Mouse (Mus musculus): ENCODE measurements around the gene Anks1. TPM values are rescaled to one million over a fixed set of nuclear protein-coding genes. Genes with fewer than 3 reads are reported as not detected.

Gene Anks1
- polyA plus RNA-seq, 1 experiment from 2014 or later = 18.7 TPM

- no peak for DNase-seq
- H3K4me3 ChIP-seq (ENCODE audit: low read depth, low read length) = no peak overlapping the region
- H3K27ac ChIP-seq (ENCODE audit: low read depth) = no peak overlapping the region
- 71% methylated on average over 2 of the region's 2 CpGs for WGBS
- H3K9ac ChIP-seq = no peak overlapping the region
- H3K4me1 ChIP-seq (ENCODE audit: insufficient read depth) = no peaks in the 10 kb centered on the region
- H3K27me3 ChIP-seq (ENCODE audit: insufficient read depth, low read length) = no peaks in the 10 kb centered on the region
- H3K9me3 ChIP-seq (ENCODE audit: low read depth, low read length) = no peaks in the 10 kb centered on the region
- TF ChIP-seq CTCF (IDR thresholded peaks at IDR 0.05; ENCODE audit: low read depth) = no peak
- H3K36me3 ChIP-seq (ENCODE audit: insufficient read depth) = no peaks in the 10 kb centered on the region
- no peak for ATAC-seq (ENCODE audit: insufficient read depth)
- H3K4me2 ChIP-seq = no peak overlapping the region
Measured at GRCm38 (mm10) chr17:28072730-28073129, 163.6 kb downstream of the Anks1 start.

- WGBS = 52% methylated on average over 7 of the region's 7 CpGs
- Histone ChIP-seq H3K9me3 (ENCODE audit: low read depth, low read length) (no peaks in the 10 kb centered on the region), H3K4me1 (ENCODE audit: insufficient read depth) (no peaks in the 10 kb centered on the region), H3K4me2 (no peak overlapping the region), H3K27ac (ENCODE audit: low read depth) (no peak overlapping the region), H3K4me3 (ENCODE audit: low read depth, low read length) (no peak overlapping the region), H3K9ac (no peak overlapping the region), H3K27me3 (ENCODE audit: insufficient read depth, low read length) (no peaks in the 10 kb centered on the region), H3K36me3 (ENCODE audit: insufficient read depth) (no peaks in the 10 kb centered on the region)
- TF ChIP-seq CTCF (IDR thresholded peaks at IDR 0.05; ENCODE audit: low read depth) = no peak
- no peak for DNase-seq
- ATAC-seq (ENCODE audit: insufficient read depth) = no peak
Measured at GRCm38 (mm10) chr17:28074486-28074885, 165.4 kb downstream of the Anks1 start.

- Histone ChIP-seq H3K4me1 (ENCODE audit: insufficient read depth) (no peaks in the 10 kb centered on the region), H3K27ac (ENCODE audit: low read depth) (no peak overlapping the region), H3K27me3 (ENCODE audit: insufficient read depth, low read length) (no peaks in the 10 kb centered on the region), H3K36me3 (ENCODE audit: insufficient read depth) (no peaks in the 10 kb centered on the region), H3K9me3 (ENCODE audit: low read depth, low read length) (no peaks in the 10 kb centered on the region), H3K4me2 (no peak overlapping the region), H3K9ac (no peak overlapping the region), H3K4me3 (ENCODE audit: low read depth, low read length) (no peak overlapping the region)
- no peak for TF ChIP-seq CTCF (IDR thresholded peaks at IDR 0.05; ENCODE audit: low read depth)
- DNase-seq = no peak
- no peak for ATAC-seq (ENCODE audit: insufficient read depth)
- WGBS = 71% methylated on average over 9 of the region's 9 CpGs
Measured at GRCm38 (mm10) chr17:28078028-28078427, 168.9 kb downstream of the Anks1 start.

- DNase-seq = peak; percentile 96
- peak; percentile 94 for TF ChIP-seq CTCF (IDR thresholded peaks at IDR 0.05; ENCODE audit: low read depth)
- Histone ChIP-seq H3K27ac (ENCODE audit: low read depth) (no peak overlapping the region), H3K4me1 (ENCODE audit: insufficient read depth) (no peaks in the 10 kb centered on the region), H3K9ac (peak overlapping the region; percentile 57), H3K27me3 (ENCODE audit: insufficient read depth, low read length) (no peaks in the 10 kb centered on the region), H3K4me2 (peak overlapping the region; percentile 100), H3K4me3 (ENCODE audit: low read depth, low read length) (peak overlapping the region; percentile 64), H3K9me3 (ENCODE audit: low read depth, low read length) (no peaks in the 10 kb centered on the region), H3K36me3 (ENCODE audit: insufficient read depth) (no peaks in the 10 kb centered on the region)
- 1% methylated on average over 25 of the region's 25 CpGs for WGBS
- ATAC-seq (ENCODE audit: insufficient read depth) = peak; percentile 72
Measured at GRCm38 (mm10) chr17:28079618-28080017, 170.5 kb downstream of the Anks1 start.

- 2% methylated on average over 57 of the region's 57 CpGs for WGBS
- Histone ChIP-seq H3K27me3 (ENCODE audit: insufficient read depth, low read length) (no peaks in the 10 kb centered on the region), H3K9ac (peak within 1 kb of the TSS; percentile 57), H3K9me3 (ENCODE audit: low read depth, low read length) (no peaks in the 10 kb centered on the region), H3K4me3 (ENCODE audit: low read depth, low read length) (peak within 1 kb of the TSS; percentile 64), H3K4me1 (ENCODE audit: insufficient read depth) (no peaks in the 10 kb centered on the region), H3K4me2 (peak within 1 kb of the TSS; percentile 100), H3K36me3 (ENCODE audit: insufficient read depth) (no peaks in the 10 kb centered on the region), H3K27ac (ENCODE audit: low read depth) (no peak within 1 kb of the TSS)
- 0 out of 2 replicates have a peak, but pooled peaks have one; percentile 2 for TF ChIP-seq CTCF (IDR thresholded peaks at IDR 0.05; ENCODE audit: low read depth)
- peak; percentile 78 for DNase-seq
- ATAC-seq (ENCODE audit: insufficient read depth) = peak; percentile 75
Measured at GRCm38 (mm10) chr17:28080045-28080816, 171.1 kb downstream of the Anks1 start, which contains the start of gene Tcp11. TSS of gene Tcp11 (minus strand) at chr17:28080639.

GRCm38 (mm10) chr17:28080817-28081165 lies 171.7 kb downstream of the Anks1 start:
- no peak overlapping the region for H3K9ac ChIP-seq
- H3K4me2 ChIP-seq = peak overlapping the region; percentile 100
- ATAC-seq (ENCODE audit: insufficient read depth) = peak; percentile 22
- WGBS = 12% methylated on average over 9 of the region's 9 CpGs
- DNase-seq = no peak
- no peaks in the 10 kb centered on the region for H3K27me3 ChIP-seq (ENCODE audit: insufficient read depth, low read length)
- H3K4me3 ChIP-seq (ENCODE audit: low read depth, low read length) = peak overlapping the region; percentile 64
- TF ChIP-seq CTCF (IDR thresholded peaks at IDR 0.05; ENCODE audit: low read depth) = no peak
- no peaks in the 10 kb centered on the region for H3K9me3 ChIP-seq (ENCODE audit: low read depth, low read length)
- no peak overlapping the region for H3K27ac ChIP-seq (ENCODE audit: low read depth)
- H3K36me3 ChIP-seq (ENCODE audit: insufficient read depth) = no peaks in the 10 kb centered on the region
- no peaks in the 10 kb centered on the region for H3K4me1 ChIP-seq (ENCODE audit: insufficient read depth)

GRCm38 (mm10) chr17:28081385-28081784 lies 172.3 kb downstream of the Anks1 start:
- no peaks in the 10 kb centered on the region for H3K27me3 ChIP-seq (ENCODE audit: insufficient read depth, low read length)

More at GRCm38 (mm10) chr17:28081385-28081784, 172.3 kb downstream of the Anks1 start:
- H3K4me2 ChIP-seq = no peak overlapping the region
- ATAC-seq (ENCODE audit: insufficient read depth) (no peak), DNase-seq (peak; percentile 55)
- no peak overlapping the region for H3K27ac ChIP-seq (ENCODE audit: low read depth)
- no peak overlapping the region for H3K9ac ChIP-seq
- H3K9me3 ChIP-seq (ENCODE audit: low read depth, low read length) = no peaks in the 10 kb centered on the region
- H3K36me3 ChIP-seq (ENCODE audit: insufficient read depth) = no peaks in the 10 kb centered on the region
- TF ChIP-seq CTCF (IDR thresholded peaks at IDR 0.05; ENCODE audit: low read depth) = peak; percentile 61
- H3K4me1 ChIP-seq (ENCODE audit: insufficient read depth) = no peaks in the 10 kb centered on the region
- no peak overlapping the region for H3K4me3 ChIP-seq (ENCODE audit: low read depth, low read length)
- 53% methylated on average over 9 of the region's 9 CpGs for WGBS
